Mouse (Mus musculus) thymus, postnatal 14 days (tissue): ENCODE data around the gene Rnft1.
A peak's percentile ranks its signal among the peaks of the same experiment; 100 is the strongest.

Experiments
- DNase-seq: peaks from one replicate; pipeline ENCODE4 v3.0.0; 2021

Rnft1 gene

GRCm38 (mm10) chr11:86484101-86484868 is at the start of gene Rnft1:
Gene Rnft1 (plus strand): TSS chr11:86484657.
- peak; percentile 100 for DNase-seq

- DNase-seq: peak; percentile 68
These were observed 47.6 kb upstream of the Rnft1 start for GRCm38 (mm10) chr11:86436843-86437242.

GRCm38 (mm10) chr11:86438261-86438660 is 46.2 kb upstream of the Rnft1 start:
- DNase-seq: no peak

DNA sequence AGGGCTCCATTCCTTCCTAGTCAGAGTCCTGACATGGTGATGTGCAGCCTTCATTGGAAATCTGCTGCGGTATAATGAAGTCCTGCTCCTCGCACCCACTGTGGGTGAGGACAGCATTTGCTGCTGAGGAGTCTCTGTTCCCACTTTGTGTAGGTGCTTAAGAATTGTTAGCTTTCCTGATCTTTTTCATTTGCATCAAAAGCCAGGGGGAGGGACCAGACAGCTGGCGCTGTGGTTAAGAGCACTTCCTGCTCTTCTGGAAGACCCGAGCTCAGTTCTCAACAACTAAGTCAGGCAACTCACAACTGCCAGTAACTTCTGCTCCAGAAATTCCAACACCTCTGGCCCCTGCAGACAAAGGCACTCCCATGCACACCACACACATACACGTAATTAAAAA is 43.7 kb upstream of the Rnft1 start:
- peak; percentile 81 for DNase-seq

DNA sequence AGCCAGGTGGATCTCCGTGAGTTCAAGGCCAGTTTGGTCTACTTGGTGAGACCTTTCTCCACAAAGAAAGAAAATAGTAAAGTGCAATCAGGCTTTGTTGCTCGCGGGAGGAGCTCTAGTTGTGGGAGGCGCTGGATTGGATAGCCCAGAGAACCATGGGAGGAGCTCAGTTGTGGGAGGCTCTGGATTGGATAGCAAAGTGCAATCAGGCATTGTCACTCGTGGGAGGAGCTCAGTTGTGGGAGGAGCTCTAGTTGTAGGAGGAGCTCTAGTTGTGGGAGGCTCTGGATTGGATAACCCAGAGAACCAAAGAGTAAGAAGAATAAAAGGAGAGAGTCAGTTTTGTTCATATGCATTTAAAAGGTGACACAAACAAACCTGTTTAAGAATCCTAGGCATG is 30.5 kb upstream of the Rnft1 start:
- no peak for DNase-seq

- no peak for DNase-seq
These were observed 26.9 kb upstream of the Rnft1 start for GRCm38 (mm10) chr11:86457545-86457944.

DNA sequence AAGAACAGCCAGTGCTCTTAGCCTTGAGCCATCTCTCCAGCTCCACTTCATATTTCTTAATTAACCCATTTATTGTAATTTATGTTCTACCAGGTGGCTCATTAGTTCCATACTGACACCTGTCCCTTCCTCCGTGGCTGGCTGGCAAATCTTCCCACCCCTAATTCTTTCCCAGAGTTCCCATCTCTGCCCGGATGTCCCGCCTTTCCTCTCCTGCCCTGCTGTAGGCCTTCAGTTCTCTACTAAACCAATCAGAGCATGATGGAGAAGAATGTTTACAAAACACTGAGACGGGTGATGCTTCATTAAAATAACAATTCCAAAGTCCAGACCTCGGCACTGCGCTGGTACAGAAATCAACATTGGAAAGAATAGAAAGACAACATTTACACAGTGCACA is 25.6 kb upstream of the Rnft1 start:
- DNase-seq: no peak

DNA sequence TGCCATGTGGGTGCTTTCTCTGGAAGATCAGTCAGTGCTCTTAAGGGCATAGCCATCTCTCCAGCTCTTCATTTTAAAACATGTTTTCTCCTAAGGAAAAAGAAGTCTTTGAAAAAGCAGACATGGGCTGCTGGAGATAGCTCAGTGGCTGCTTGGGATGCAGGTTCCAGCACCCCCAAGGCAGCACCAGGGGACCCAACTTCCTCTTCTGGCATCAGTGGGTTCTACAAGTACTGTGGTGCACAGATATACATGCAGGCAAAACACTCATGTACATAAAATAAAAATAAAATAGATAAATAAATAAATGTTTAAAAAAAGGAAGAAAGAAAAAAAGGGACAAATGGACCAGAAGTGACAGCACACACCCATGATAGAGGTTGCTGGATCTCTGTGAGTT is 21.9 kb upstream of the Rnft1 start:
- no peak for DNase-seq

GRCm38 (mm10) chr11:86464275-86464674 is 20.2 kb upstream of the Rnft1 start:
- peak; percentile 83 for DNase-seq

- no peak for DNase-seq
These were observed 16.1 kb upstream of the Rnft1 start for GRCm38 (mm10) chr11:86468345-86468744.

DNA sequence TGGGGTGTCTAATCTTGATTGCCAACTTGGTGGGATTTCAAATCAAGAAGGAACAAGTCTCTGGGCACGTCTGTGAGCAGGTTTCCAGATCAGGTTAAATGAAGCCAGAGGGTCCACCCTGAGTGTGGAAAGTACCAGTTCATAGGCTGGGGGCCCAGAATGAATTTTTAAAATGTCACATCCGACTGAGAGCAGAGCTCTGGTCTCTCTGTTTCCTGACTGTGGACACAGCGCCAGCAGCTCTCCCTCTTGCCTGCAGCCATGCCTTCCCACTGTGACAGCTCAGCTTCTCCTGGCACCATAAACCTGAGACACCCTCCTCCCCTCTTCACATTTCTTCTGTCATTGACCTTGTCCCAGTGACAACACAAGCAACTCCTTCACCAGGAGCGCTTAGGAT is 15.5 kb upstream of the Rnft1 start:
- no peak for DNase-seq

- no peak for DNase-seq
These were observed 12.7 kb upstream of the Rnft1 start for GRCm38 (mm10) chr11:86471785-86472184.

DNA sequence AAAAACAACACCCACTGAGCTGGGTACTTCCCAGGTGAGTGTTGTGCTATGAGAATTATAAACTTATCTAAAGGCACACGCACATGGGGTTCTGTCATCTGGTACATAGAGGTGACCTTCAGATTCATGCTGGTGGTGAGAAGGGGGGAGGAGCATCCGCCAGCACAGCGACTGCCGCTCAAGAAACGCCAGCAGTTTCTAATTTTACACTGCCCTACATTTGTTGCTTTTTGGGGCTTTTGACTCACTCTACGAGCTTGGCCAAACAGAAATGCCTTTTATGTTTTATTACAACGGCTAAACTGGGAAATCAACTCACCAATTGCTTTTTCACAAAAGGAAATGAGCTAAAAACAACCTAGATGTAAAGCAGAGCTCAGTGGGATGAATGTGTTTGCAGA is 11.7 kb upstream of the Rnft1 start:
- DNase-seq: peak; percentile 21

DNA sequence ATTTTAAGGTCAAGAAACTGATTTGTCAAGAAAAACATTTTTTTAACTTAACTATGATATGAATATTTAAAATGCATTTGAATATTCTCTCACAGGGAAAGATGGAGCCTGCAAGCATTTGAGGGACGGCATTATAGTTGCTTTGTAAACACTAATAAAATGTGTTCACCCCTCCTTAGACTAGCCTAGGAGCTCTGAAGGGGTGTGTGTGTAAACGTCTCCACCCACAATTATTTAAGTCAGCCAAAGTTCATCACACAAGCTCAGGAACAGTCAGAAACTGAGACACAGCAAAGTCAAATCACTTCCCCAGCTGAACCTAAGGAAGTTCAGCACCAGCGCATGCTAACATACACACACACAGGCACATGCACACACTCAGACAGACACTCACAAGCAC is 10.9 kb upstream of the Rnft1 start:
- DNase-seq: no peak

GRCm38 (mm10) chr11:86484910-86485510 is 553 bp downstream of the Rnft1 start:
- peak; percentile 69 for DNase-seq

GRCm38 (mm10) chr11:86490782-86491181 is 6.3 kb downstream of the Rnft1 start:
- no peak for DNase-seq

GRCm38 (mm10) chr11:86497356-86497755 is 12.9 kb downstream of the Rnft1 start:
- no peak for DNase-seq

DNA sequence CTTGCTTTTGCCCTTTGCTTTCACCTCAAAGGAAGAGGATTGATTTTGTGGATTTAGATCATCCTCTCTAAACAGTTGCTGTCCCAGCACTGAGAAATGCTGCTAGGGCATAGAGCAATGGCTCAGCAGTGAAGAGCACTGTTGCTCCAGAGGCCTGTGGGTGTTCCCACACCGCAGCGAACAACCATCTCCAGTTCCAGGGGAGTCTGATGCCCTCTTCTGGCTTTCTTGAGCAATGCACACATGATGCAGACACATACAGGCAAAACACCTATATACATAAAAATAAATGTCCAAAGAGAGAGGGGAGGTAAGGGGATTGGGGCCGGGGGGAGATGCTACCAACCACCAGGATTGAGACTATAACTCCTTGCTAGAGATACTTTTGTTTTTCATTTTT is 13.5 kb downstream of the Rnft1 start:
- DNase-seq: peak; percentile 16

DNA sequence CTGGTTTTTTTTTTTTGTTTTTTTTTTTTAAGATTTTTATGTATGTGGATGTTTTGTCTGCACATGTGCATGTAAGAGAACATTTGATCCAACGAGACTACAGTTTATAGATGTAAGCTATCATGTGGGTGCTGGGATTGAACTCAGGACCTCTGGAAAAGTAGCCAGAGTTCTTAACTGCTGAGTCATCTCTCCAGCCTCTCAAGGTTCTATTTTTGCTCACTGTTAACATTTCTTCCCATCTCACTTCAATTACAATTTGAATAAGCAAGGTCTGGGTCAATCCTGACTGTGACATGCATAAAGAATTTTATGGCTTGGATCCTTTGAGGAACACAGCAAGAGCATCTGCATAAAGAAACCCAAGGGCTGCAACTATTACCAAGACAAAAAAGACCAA is 16.3 kb downstream of the Rnft1 start:
- no peak for DNase-seq

- DNase-seq: no peak
These were observed 18.7 kb downstream of the Rnft1 start for GRCm38 (mm10) chr11:86503121-86503520.

DNA sequence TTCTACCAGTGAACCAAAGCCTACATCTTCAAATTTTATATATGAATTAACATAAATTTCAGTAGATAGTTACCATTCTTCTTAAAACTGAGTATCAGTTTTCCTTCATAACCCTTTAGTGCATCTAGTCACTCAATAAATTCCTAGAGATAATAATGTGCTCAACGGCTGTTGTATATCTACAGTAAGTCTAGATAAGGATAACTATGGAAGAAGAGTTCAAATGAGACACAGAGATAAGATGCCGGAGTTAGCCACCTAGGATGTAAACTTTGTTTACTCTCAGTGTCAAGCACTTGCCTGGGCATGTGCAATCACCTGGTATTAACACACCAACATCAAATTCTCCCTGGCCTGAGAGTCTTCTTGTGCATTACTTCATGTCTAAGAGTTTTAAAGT is 22.9 kb downstream of the Rnft1 start:
- DNase-seq: no peak

DNA sequence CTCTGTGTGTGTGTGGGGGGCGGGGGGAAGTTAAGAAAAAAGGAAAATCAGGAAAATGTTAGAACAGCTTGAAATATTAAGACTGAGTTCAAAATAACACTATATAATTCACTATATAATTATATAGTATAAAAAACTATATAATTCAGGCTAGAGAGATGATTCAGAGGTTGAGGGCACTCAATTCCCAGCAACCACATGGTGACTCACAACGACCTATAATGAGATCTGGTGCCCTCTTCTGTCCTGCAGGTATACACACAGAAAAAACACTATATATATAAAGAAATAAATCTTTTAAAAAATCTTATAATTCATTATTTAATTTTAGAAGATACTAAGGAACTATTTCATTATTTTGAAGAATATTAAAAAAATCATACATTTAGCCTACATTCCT is 23.5 kb downstream of the Rnft1 start:
- no peak for DNase-seq

DNA sequence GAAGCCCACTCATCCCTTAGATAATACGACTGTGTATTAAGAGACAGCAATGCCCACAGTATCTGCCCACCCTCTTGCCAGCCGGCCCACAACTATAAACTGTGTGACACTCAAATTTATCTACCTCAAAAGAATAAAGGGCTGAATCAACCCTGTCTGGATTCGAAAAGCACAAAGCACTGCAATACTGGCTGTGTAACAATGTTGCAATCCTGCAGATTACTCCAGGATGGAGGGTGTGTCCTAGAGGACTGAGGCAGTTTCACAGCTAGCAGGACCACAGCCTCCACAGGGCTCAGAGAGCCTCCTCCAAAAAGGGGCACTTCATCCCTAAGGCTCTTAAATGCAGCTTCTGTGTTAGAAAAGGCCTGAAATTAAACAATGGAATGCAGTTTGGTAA is 32.2 kb downstream of the Rnft1 start:
- DNase-seq: no peak

- DNase-seq: no peak
These were observed 32.8 kb downstream of the Rnft1 start for GRCm38 (mm10) chr11:86517229-86517628.

GRCm38 (mm10) chr11:86519751-86520150 is 35.3 kb downstream of the Rnft1 start:
- no peak for DNase-seq
